Mouse (Mus musculus): ENCODE data around the gene Col9a2. TPM values are rescaled to one million over a fixed set of nuclear protein-coding genes. Genes with fewer than 3 reads are reported as not detected.
A peak's percentile ranks its signal among the peaks of the same experiment; 100 is the strongest.

Col9a2 gene
- polyA plus RNA-seq (2014; fragmentation: Nextera tagmentation; extraction: Ambion mirVana) = 2.3 TPM in 2 replicates

- H3K4me1 ChIP-seq (ENCODE audit: control insufficient read depth, insufficient read depth, low read length) = peaks cover 23% of the 10 kb centered on the region
- no peaks in the 10 kb centered on the region for H3K36me3 ChIP-seq (ENCODE audit: control insufficient read depth, insufficient read depth, low read length)
- H3K27me3 ChIP-seq (ENCODE audit: control insufficient read depth, insufficient read depth, low read length) = peaks cover 26% of the 10 kb centered on the region
- WGBS = 4% methylated on average over 46 of the region's 46 CpGs
- ATAC-seq (ENCODE audit: low FRiP score) (peak; percentile 22), DNase-seq (ENCODE audit: low spot score, missing footprints) (peak; percentile 94)
- no peak within 1 kb of the TSS; the same call in 1 of the 2 replicates for H3K27ac ChIP-seq (ENCODE audit: low read depth, low read length)
- H3K9ac ChIP-seq (ENCODE audit: low read length) = peak within 1 kb of the TSS; percentile 17
- H3K4me3 ChIP-seq (ENCODE audit: low read depth, low read length) = peak within 1 kb of the TSS; percentile 21
- H3K4me2 ChIP-seq = peak within 1 kb of the TSS; percentile 41
- H3K9me3 ChIP-seq (ENCODE audit: control insufficient read depth, low read length) = no peaks in the 10 kb centered on the region
These were observed at the start of gene Col9a2 for GRCm38 (mm10) chr4:121039331-121040115. Gene Col9a2 (plus strand): TSS chr4:121039385.

GRCm38 (mm10) chr4:120992284-120992683 lies 46.9 kb upstream of the Col9a2 start:
- 28% methylated on average over 2 of the region's 2 CpGs for WGBS
- Histone ChIP-seq H3K27ac (ENCODE audit: low read depth, low read length) (no peak overlapping the region), H3K4me3 (ENCODE audit: low read depth, low read length) (no peak overlapping the region), H3K27me3 (ENCODE audit: control insufficient read depth, insufficient read depth, low read length) (peaks cover 30% of the 10 kb centered on the region), H3K4me1 (ENCODE audit: control insufficient read depth, insufficient read depth, low read length) (peaks cover 10% of the 10 kb centered on the region), H3K4me2 (no peak overlapping the region), H3K9me3 (ENCODE audit: control insufficient read depth, low read length) (peaks cover 3% of the 10 kb centered on the region; the same call in 1 of the 2 replicates), H3K36me3 (ENCODE audit: control insufficient read depth, insufficient read depth, low read length) (no peaks in the 10 kb centered on the region), H3K9ac (ENCODE audit: low read length) (no peak overlapping the region)
- no peak for DNase-seq (ENCODE audit: low spot score, missing footprints)
- ATAC-seq (ENCODE audit: low FRiP score) = peak; percentile 57; the same call in 1 of the 2 replicates

GRCm38 (mm10) chr4:120993025-120993424 lies 46.2 kb upstream of the Col9a2 start:
- Histone ChIP-seq H3K4me3 (ENCODE audit: low read depth, low read length) (no peak overlapping the region), H3K9me3 (ENCODE audit: control insufficient read depth, low read length) (peaks cover 3% of the 10 kb centered on the region; the same call in 1 of the 2 replicates), H3K27ac (ENCODE audit: low read depth, low read length) (no peak overlapping the region), H3K27me3 (ENCODE audit: control insufficient read depth, insufficient read depth, low read length) (peaks cover 31% of the 10 kb centered on the region), H3K9ac (ENCODE audit: low read length) (no peak overlapping the region), H3K4me1 (ENCODE audit: control insufficient read depth, insufficient read depth, low read length) (peaks cover 10% of the 10 kb centered on the region), H3K36me3 (ENCODE audit: control insufficient read depth, insufficient read depth, low read length) (no peaks in the 10 kb centered on the region), H3K4me2 (no peak overlapping the region)
- 85% methylated on average over 1 of the region's 1 CpGs for WGBS
- ATAC-seq (ENCODE audit: low FRiP score) (no peak), DNase-seq (ENCODE audit: low spot score, missing footprints) (no peak)

GRCm38 (mm10) chr4:120995911-120996310 lies 43.3 kb upstream of the Col9a2 start:
- H3K4me1 ChIP-seq (ENCODE audit: control insufficient read depth, insufficient read depth, low read length) = peaks cover 10% of the 10 kb centered on the region
- no peaks in the 10 kb centered on the region for H3K9me3 ChIP-seq (ENCODE audit: control insufficient read depth, low read length)
- WGBS = 80% methylated on average over 1 of the region's 1 CpGs
- no peak overlapping the region for H3K27ac ChIP-seq (ENCODE audit: low read depth, low read length)
- no peak overlapping the region for H3K4me2 ChIP-seq
- H3K9ac ChIP-seq (ENCODE audit: low read length) = no peak overlapping the region
- no peaks in the 10 kb centered on the region for H3K36me3 ChIP-seq (ENCODE audit: control insufficient read depth, insufficient read depth, low read length)
- H3K27me3 ChIP-seq (ENCODE audit: control insufficient read depth, insufficient read depth, low read length) = peaks cover 26% of the 10 kb centered on the region
- DNase-seq (ENCODE audit: low spot score, missing footprints) (no peak), ATAC-seq (ENCODE audit: low FRiP score) (no peak)
- H3K4me3 ChIP-seq (ENCODE audit: low read depth, low read length) = no peak overlapping the region

- Histone ChIP-seq H3K4me3 (ENCODE audit: low read depth, low read length) (no peak overlapping the region), H3K9me3 (ENCODE audit: control insufficient read depth, low read length) (no peaks in the 10 kb centered on the region), H3K27me3 (ENCODE audit: control insufficient read depth, insufficient read depth, low read length) (peaks cover 5% of the 10 kb centered on the region; the same call in 1 of the 2 replicates), H3K4me2 (no peak overlapping the region), H3K4me1 (ENCODE audit: control insufficient read depth, insufficient read depth, low read length) (peaks cover 17% of the 10 kb centered on the region), H3K27ac (ENCODE audit: low read depth, low read length) (no peak overlapping the region), H3K9ac (ENCODE audit: low read length) (no peak overlapping the region), H3K36me3 (ENCODE audit: control insufficient read depth, insufficient read depth, low read length) (no peaks in the 10 kb centered on the region)
- ATAC-seq (ENCODE audit: low FRiP score) = no peak
- WGBS = 87% methylated on average over 2 of the region's 2 CpGs
- DNase-seq (ENCODE audit: low spot score, missing footprints) = no peak
These were observed 38.1 kb upstream of the Col9a2 start for GRCm38 (mm10) chr4:121001042-121001441.

- 85% methylated on average over 1 of the region's 1 CpGs for WGBS
- no peaks in the 10 kb centered on the region for H3K9me3 ChIP-seq (ENCODE audit: control insufficient read depth, low read length)
- no peak for ATAC-seq (ENCODE audit: low FRiP score)
- no peak overlapping the region for H3K9ac ChIP-seq (ENCODE audit: low read length)
- peaks cover 4% of the 10 kb centered on the region; the same call in 1 of the 2 replicates for H3K27me3 ChIP-seq (ENCODE audit: control insufficient read depth, insufficient read depth, low read length)
- H3K4me2 ChIP-seq = no peak overlapping the region
- no peak for DNase-seq (ENCODE audit: low spot score, missing footprints)
- H3K4me3 ChIP-seq (ENCODE audit: low read depth, low read length) = no peak overlapping the region
- no peaks in the 10 kb centered on the region for H3K36me3 ChIP-seq (ENCODE audit: control insufficient read depth, insufficient read depth, low read length)
- H3K4me1 ChIP-seq (ENCODE audit: control insufficient read depth, insufficient read depth, low read length) = peaks cover 17% of the 10 kb centered on the region
- no peak overlapping the region; the same call in 1 of the 2 replicates for H3K27ac ChIP-seq (ENCODE audit: low read depth, low read length)
These were observed 37.5 kb upstream of the Col9a2 start for GRCm38 (mm10) chr4:121001659-121002058.

GRCm38 (mm10) chr4:121002400-121003171 lies 36.6 kb upstream of the Col9a2 start:
- Histone ChIP-seq H3K4me1 (ENCODE audit: control insufficient read depth, insufficient read depth, low read length) (peaks cover 17% of the 10 kb centered on the region), H3K27ac (ENCODE audit: low read depth, low read length) (peak overlapping the region; percentile 49; the same call in 1 of the 2 replicates), H3K9me3 (ENCODE audit: control insufficient read depth, low read length) (no peaks in the 10 kb centered on the region), H3K4me3 (ENCODE audit: low read depth, low read length) (no peak overlapping the region), H3K9ac (ENCODE audit: low read length) (no peak overlapping the region), H3K36me3 (ENCODE audit: control insufficient read depth, insufficient read depth, low read length) (no peaks in the 10 kb centered on the region), H3K4me2 (peak overlapping the region; percentile 12; the same call in 1 of the 2 replicates), H3K27me3 (ENCODE audit: control insufficient read depth, insufficient read depth, low read length) (no peaks in the 10 kb centered on the region; the same call in 1 of the 2 replicates)
- peak; percentile 88 for DNase-seq (ENCODE audit: low spot score, missing footprints)
- WGBS = 10% methylated on average over 8 of the region's 8 CpGs
- ATAC-seq (ENCODE audit: low FRiP score) = peak; percentile 75

- ATAC-seq (ENCODE audit: low FRiP score) = peak; percentile 61
- DNase-seq (ENCODE audit: low spot score, missing footprints) = peak; percentile 88
- H3K36me3 ChIP-seq (ENCODE audit: control insufficient read depth, insufficient read depth, low read length) = no peaks in the 10 kb centered on the region
- H3K27ac ChIP-seq (ENCODE audit: low read depth, low read length) = peak overlapping the region; percentile 68
- no peak overlapping the region for H3K4me2 ChIP-seq
- no peaks in the 10 kb centered on the region; the same call in 1 of the 2 replicates for H3K27me3 ChIP-seq (ENCODE audit: control insufficient read depth, insufficient read depth, low read length)
- H3K4me3 ChIP-seq (ENCODE audit: low read depth, low read length) = no peak overlapping the region
- 26% methylated on average over 3 of the region's 3 CpGs for WGBS
- H3K9me3 ChIP-seq (ENCODE audit: control insufficient read depth, low read length) = no peaks in the 10 kb centered on the region
- no peak overlapping the region for H3K9ac ChIP-seq (ENCODE audit: low read length)
- H3K4me1 ChIP-seq (ENCODE audit: control insufficient read depth, insufficient read depth, low read length) = peaks cover 17% of the 10 kb centered on the region
These were observed 35.5 kb upstream of the Col9a2 start for GRCm38 (mm10) chr4:121003611-121004091.

Measured in midbrain, embryonic 11.5 days (tissue).